Mouse (Mus musculus): ENCODE measurements around the gene Cpeb3. TPM values are rescaled to one million over a fixed set of nuclear protein-coding genes. Genes with fewer than 3 reads are reported as not detected.

The Cpeb3 gene
- polyA plus RNA-seq, 1 experiment, result 0.21 TPM

DNA sequence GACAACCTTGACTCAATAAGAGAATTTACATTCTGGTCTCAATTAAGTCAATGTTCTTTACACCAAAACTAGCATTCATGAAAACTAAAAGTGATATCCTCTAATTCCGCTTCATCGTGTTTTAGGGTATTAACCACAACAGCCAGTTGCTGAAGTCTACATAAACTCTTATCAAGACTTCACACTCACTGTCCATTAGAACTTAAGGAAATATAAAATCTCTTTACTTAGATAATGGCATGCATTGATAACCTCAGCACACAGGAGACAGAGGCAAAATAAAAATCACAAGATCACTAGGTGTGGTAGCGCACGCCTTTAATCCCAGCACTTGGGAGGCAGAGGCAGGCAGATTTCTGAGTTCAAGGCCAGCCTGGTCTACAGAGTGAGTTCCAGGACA is 79.9 kb downstream of the Cpeb3 start:
- TF ChIP-seq GATA1 (IDR thresholded peaks at IDR 0.05; ENCODE audit: borderline replicate concordance, low read length), result no peak
- no peak for TF ChIP-seq FLI1 (IDR thresholded peaks at IDR 0.05; ENCODE audit: low read length)
- H3K4me3 ChIP-seq (replicated peaks), result no peak overlapping the region
- H3K4me1 ChIP-seq, result no peaks in the 10 kb centered on the region
- no peaks in the 10 kb centered on the region for H3K9me3 ChIP-seq
- H3K27me3 ChIP-seq (replicated peaks), result peaks cover 6% of the 10 kb centered on the region
- no peaks in the 10 kb centered on the region for H3K36me3 ChIP-seq (replicated peaks; ENCODE audit: low read length)

DNA sequence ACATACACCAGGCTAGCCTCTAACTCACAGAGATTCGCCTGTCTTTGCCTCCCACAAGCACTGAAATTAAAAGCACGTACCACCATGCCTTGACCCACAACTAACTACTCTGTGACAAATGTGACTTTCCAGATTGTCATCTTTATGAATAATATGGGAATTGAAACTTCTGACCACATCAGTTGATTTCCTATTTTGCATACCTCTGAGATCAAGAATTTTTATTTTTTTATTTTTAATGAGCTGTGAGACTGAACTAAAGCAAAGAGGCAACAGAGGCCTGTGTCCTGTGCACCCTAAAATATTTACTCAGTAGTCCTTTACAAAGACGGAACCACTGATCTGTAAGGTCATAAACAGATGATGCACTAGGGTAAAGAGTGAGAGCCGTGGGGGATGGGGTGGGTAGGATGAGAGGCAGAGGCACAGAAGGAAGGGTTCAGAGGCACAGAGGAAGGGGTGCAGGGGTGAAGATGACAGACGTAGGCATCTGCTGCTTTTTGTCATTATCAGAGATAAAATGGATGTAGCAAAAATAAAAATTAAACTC is 81.3 kb downstream of the Cpeb3 start:
- no peak for TF ChIP-seq FLI1 (IDR thresholded peaks at IDR 0.05; ENCODE audit: low read length)
- H3K36me3 ChIP-seq (replicated peaks; ENCODE audit: low read length), result no peaks in the 10 kb centered on the region
- no peaks in the 10 kb centered on the region for H3K4me1 ChIP-seq
- H3K4me3 ChIP-seq (replicated peaks), result no peak overlapping the region
- peaks cover 8% of the 10 kb centered on the region for H3K27me3 ChIP-seq (replicated peaks)
- H3K9me3 ChIP-seq, result no peaks in the 10 kb centered on the region

- H3K4me1 ChIP-seq, result no peaks in the 10 kb centered on the region
Observed at GRCm38 (mm10) chr19:37124961-37125360, 83.4 kb downstream of the Cpeb3 start.

DNA sequence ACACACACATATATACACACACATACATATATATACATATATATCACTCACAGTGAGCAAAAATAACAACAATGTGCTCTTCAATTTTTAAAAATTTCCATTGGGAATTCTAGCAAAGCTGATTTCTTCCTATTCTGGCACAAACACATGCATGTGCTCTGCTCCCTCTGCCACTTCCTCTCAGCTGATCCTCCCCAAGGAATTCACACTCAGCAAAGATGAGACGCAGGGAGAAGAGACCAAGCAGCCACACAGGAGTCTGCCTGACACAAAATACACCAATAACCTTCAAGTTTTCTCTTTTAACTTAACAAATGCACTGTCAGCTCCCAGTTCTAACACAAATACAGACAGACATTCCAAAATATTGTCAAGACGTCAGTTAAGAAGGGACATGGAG is 89.1 kb downstream of the Cpeb3 start:
- H3K27me3 ChIP-seq (replicated peaks), result peaks cover 10% of the 10 kb centered on the region
- no peaks in the 10 kb centered on the region for H3K4me1 ChIP-seq
- TF ChIP-seq FLI1 (IDR thresholded peaks at IDR 0.05; ENCODE audit: low read length) (no peak), GATA1 (IDR thresholded peaks at IDR 0.05; ENCODE audit: borderline replicate concordance, low read length) (no peak)
- H3K36me3 ChIP-seq (replicated peaks; ENCODE audit: low read length), result no peaks in the 10 kb centered on the region
- H3K4me3 ChIP-seq (replicated peaks), result no peak overlapping the region
- no peaks in the 10 kb centered on the region for H3K9me3 ChIP-seq

More at GRCm38 (mm10) chr19:37124961-37125360, 83.4 kb downstream of the Cpeb3 start:
- H3K36me3 ChIP-seq (replicated peaks; ENCODE audit: low read length), result no peaks in the 10 kb centered on the region
- no peaks in the 10 kb centered on the region for H3K9me3 ChIP-seq
- H3K27me3 ChIP-seq (replicated peaks), result peaks cover 8% of the 10 kb centered on the region
- no peak overlapping the region for H3K4me3 ChIP-seq (replicated peaks)
- TF ChIP-seq GATA1 (IDR thresholded peaks at IDR 0.05; ENCODE audit: borderline replicate concordance, low read length), result no peak
- TF ChIP-seq FLI1 (IDR thresholded peaks at IDR 0.05; ENCODE audit: low read length), result no peak

GRCm38 (mm10) chr19:37115824-37116223 is 92.6 kb downstream of the Cpeb3 start:
- no peak for TF ChIP-seq FLI1 (IDR thresholded peaks at IDR 0.05; ENCODE audit: low read length)
- H3K9me3 ChIP-seq, result no peaks in the 10 kb centered on the region
- H3K27me3 ChIP-seq (replicated peaks), result peaks cover 4% of the 10 kb centered on the region
- H3K4me3 ChIP-seq (replicated peaks), result no peak overlapping the region
- H3K4me1 ChIP-seq, result no peaks in the 10 kb centered on the region
- H3K36me3 ChIP-seq (replicated peaks; ENCODE audit: low read length), result no peaks in the 10 kb centered on the region

DNA sequence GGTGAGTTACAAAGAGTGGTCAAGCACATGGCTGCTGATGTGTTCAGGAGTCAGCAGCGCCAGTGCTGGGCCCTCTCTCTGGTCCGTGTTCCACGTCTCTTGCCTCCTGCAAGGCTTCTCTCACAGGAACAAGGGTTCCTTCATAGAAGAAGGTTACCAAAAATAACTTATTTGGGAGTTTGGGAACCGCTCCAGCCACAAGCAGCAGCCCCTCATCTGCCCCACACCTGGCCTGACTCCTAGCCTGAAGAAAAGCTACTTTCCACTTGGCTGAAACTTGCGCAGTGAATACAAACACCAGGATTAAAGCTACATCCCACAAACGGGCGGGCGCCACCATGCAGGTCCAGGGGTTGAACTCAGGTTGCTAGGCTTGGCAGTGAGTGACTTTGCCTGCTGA is 93.0 kb downstream of the Cpeb3 start:
- no peak overlapping the region for H3K4me3 ChIP-seq (replicated peaks)
- no peaks in the 10 kb centered on the region for H3K9me3 ChIP-seq
- peaks cover 3% of the 10 kb centered on the region; the same call in 1 of the 2 replicates for H3K4me1 ChIP-seq
- H3K27me3 ChIP-seq (replicated peaks), result peaks cover 4% of the 10 kb centered on the region
- TF ChIP-seq FLI1 (IDR thresholded peaks at IDR 0.05; ENCODE audit: low read length) (no peak), GATA1 (IDR thresholded peaks at IDR 0.05; ENCODE audit: borderline replicate concordance, low read length) (no peak)
- no peaks in the 10 kb centered on the region for H3K36me3 ChIP-seq (replicated peaks; ENCODE audit: low read length)

DNA sequence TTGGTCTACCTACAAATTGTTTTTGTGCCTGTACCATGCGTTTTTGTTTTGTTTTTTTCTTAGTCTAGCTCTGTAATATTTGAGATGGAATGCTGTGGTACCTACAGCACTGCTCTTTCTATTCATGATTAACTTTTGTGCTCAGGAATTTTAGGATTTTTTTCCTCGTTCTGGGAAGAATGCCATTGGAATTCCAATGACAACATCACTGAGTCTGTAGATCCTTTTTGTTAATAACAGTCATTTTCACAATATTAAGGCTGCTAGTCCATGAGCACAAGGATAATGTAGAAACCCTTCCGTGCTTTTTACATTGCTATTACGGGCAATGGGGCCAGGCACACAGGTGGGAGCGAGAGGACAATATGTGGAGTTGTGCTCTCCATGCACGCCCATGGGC is 96.6 kb downstream of the Cpeb3 start:
- Histone ChIP-seq H3K27me3 (replicated peaks) (no peaks in the 10 kb centered on the region), H3K4me3 (replicated peaks) (no peak overlapping the region), H3K9me3 (no peaks in the 10 kb centered on the region), H3K4me1 (peaks cover 5% of the 10 kb centered on the region; the same call in 1 of the 2 replicates), H3K36me3 (replicated peaks; ENCODE audit: low read length) (no peaks in the 10 kb centered on the region)
- TF ChIP-seq GATA1 (IDR thresholded peaks at IDR 0.05; ENCODE audit: borderline replicate concordance, low read length) (no peak), FLI1 (IDR thresholded peaks at IDR 0.05; ENCODE audit: low read length) (no peak)

- TF ChIP-seq GATA1 (IDR thresholded peaks at IDR 0.05; ENCODE audit: borderline replicate concordance, low read length), result no peak
- no peak for TF ChIP-seq FLI1 (IDR thresholded peaks at IDR 0.05; ENCODE audit: low read length)
- no peaks in the 10 kb centered on the region for H3K9me3 ChIP-seq
- H3K27me3 ChIP-seq (replicated peaks), result no peaks in the 10 kb centered on the region
- H3K36me3 ChIP-seq (replicated peaks; ENCODE audit: low read length), result no peaks in the 10 kb centered on the region
- H3K4me1 ChIP-seq, result peaks cover 5% of the 10 kb centered on the region; the same call in 1 of the 2 replicates
- no peak overlapping the region for H3K4me3 ChIP-seq (replicated peaks)
Observed at GRCm38 (mm10) chr19:37110494-37110893, 97.9 kb downstream of the Cpeb3 start.

DNA sequence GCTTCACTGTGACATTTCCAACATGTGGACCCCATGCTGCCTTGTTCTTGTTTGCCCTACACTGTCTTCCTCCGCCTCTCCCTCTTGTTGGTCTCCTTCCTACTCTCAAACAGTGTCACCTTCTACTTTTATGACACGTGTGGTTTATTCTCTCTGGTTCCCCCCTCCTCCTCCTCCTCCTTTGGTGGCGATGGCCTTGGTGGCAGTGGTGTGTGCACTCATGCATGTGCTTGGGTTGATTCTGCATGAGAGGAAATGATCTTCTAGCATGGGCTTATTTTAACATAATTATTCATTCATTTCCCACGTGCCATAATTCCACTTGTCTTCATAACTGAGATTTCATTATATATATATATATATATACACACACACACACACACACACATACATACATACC is 98.5 kb downstream of the Cpeb3 start:
- Histone ChIP-seq H3K36me3 (replicated peaks; ENCODE audit: low read length) (no peaks in the 10 kb centered on the region), H3K4me3 (replicated peaks) (no peak overlapping the region), H3K27me3 (replicated peaks) (no peaks in the 10 kb centered on the region), H3K4me1 (peaks cover 5% of the 10 kb centered on the region; the same call in 1 of the 2 replicates), H3K9me3 (no peaks in the 10 kb centered on the region)
- TF ChIP-seq GATA1 (IDR thresholded peaks at IDR 0.05; ENCODE audit: borderline replicate concordance, low read length), result no peak
- no peak for TF ChIP-seq FLI1 (IDR thresholded peaks at IDR 0.05; ENCODE audit: low read length)

DNA sequence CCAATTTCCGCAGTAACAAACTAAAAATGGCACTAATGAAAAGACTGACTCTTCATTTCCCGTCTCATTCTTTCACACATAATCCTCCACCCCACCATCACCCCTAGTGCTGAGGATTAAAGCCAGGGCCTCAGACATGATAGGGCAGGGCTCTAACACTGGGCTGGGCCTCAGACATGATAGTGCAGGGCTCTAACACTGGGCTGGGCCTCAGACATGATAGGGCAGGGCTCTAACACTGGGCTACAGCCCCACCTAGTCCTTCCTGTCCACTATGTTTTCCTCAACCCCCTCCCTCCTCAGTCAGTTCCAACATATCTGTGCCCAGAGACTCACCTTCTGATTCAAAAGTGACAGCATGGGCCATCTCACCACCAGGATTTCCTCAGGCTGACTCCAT is 107.7 kb downstream of the Cpeb3 start:
- peaks cover 10% of the 10 kb centered on the region for H3K27me3 ChIP-seq (replicated peaks)
- H3K9me3 ChIP-seq, result no peaks in the 10 kb centered on the region
- TF ChIP-seq GATA1 (IDR thresholded peaks at IDR 0.05; ENCODE audit: borderline replicate concordance, low read length) (no peak), FLI1 (IDR thresholded peaks at IDR 0.05; ENCODE audit: low read length) (no peak)
- H3K4me3 ChIP-seq (replicated peaks), result no peak overlapping the region
- no peaks in the 10 kb centered on the region for H3K36me3 ChIP-seq (replicated peaks; ENCODE audit: low read length)
- no peaks in the 10 kb centered on the region for H3K4me1 ChIP-seq
